Mouse (Mus musculus): ENCODE data around the gene Dennd5b. TPM values are rescaled to one million over a fixed set of nuclear protein-coding genes. Genes with fewer than 3 reads are reported as not detected.

The Dennd5b gene
- 94.7 and 99.5 TPM in 2 replicates for total RNA-seq (2014; rRNA removed)
- polyA plus RNA-seq (2012; rRNA removed), result 14.8 and 19.4 TPM in 2 replicates

- Histone ChIP-seq H3K27me3 (ENCODE audit: control insufficient read depth, insufficient read depth, low read length) (no peaks in the 10 kb centered on the region), H3K27ac (replicated peaks; ENCODE audit: insufficient read depth, low read depth, low read length) (peak within 1 kb of the TSS; percentile 100), H3K4me1 (ENCODE audit: control insufficient read depth, insufficient read depth, low read length) (peaks cover 10% of the 10 kb centered on the region; the same call in 1 of the 2 replicates), H3K36me3 (ENCODE audit: control insufficient read depth, insufficient read depth, low read length) (no peaks in the 10 kb centered on the region), H3K79me2 (ENCODE audit: control insufficient read depth, insufficient read depth, low read length) (peaks cover 13% of the 10 kb centered on the region; the same call in 1 of the 2 replicates), H3K4me3 (ENCODE audit: insufficient read depth, low read depth, low read length) (peak within 1 kb of the TSS; percentile 80), H3K9ac (ENCODE audit: low read depth, low read length) (peak within 1 kb of the TSS; percentile 99)
- DNase-seq (ENCODE audit: extremely low read depth, low read depth, low spot score), result peak; percentile 44
- WGBS, result under 1% methylated on average over 118 of the region's 124 CpGs
- TF ChIP-seq CTCF (IDR thresholded peaks at IDR 0.05; ENCODE audit: low read depth, low read length) (no peak), POLR2A (IDR thresholded peaks at IDR 0.05; ENCODE audit: extremely low read depth, insufficient read depth, low read length) (peak; percentile 58; the same call in 1 of the 2 replicates)
Measured at GRCm38 (mm10) chr6:149101076-149101942, at the start of gene Dennd5b. TSS of gene Dennd5b (minus strand) at chr6:149101680.

- peaks cover 62% of the 10 kb centered on the region for H3K36me3 ChIP-seq (ENCODE audit: control insufficient read depth, insufficient read depth, low read length)
- peak; percentile 83 for DNase-seq (ENCODE audit: extremely low read depth, low read depth, low spot score)
- H3K4me3 ChIP-seq (ENCODE audit: insufficient read depth, low read depth, low read length), result no peak overlapping the region
- no peaks in the 10 kb centered on the region for H3K27me3 ChIP-seq (ENCODE audit: control insufficient read depth, insufficient read depth, low read length)
- H3K9ac ChIP-seq (ENCODE audit: low read depth, low read length), result no peak overlapping the region
- H3K79me2 ChIP-seq (ENCODE audit: control insufficient read depth, insufficient read depth, low read length), result no peaks in the 10 kb centered on the region
- 49% methylated on average over 7 of the region's 7 CpGs for WGBS
- H3K27ac ChIP-seq (replicated peaks; ENCODE audit: insufficient read depth, low read depth, low read length), result peak overlapping the region; percentile 64
- peaks cover 30% of the 10 kb centered on the region for H3K4me1 ChIP-seq (ENCODE audit: control insufficient read depth, insufficient read depth, low read length)
- no peak for TF ChIP-seq POLR2A (IDR thresholded peaks at IDR 0.05; ENCODE audit: extremely low read depth, insufficient read depth, low read length)
- TF ChIP-seq CTCF (IDR thresholded peaks at IDR 0.05; ENCODE audit: low read depth, low read length), result no peak
Measured at GRCm38 (mm10) chr6:149148436-149149229, 47.2 kb upstream of the Dennd5b start.

GRCm38 (mm10) chr6:149145143-149145542 is 43.7 kb upstream of the Dennd5b start:
- DNase-seq (ENCODE audit: extremely low read depth, low read depth, low spot score), result peak; percentile 83
- Histone ChIP-seq H3K4me1 (ENCODE audit: control insufficient read depth, insufficient read depth, low read length) (peaks cover 26% of the 10 kb centered on the region), H3K79me2 (ENCODE audit: control insufficient read depth, insufficient read depth, low read length) (peaks cover 3% of the 10 kb centered on the region; the same call in 1 of the 2 replicates), H3K36me3 (ENCODE audit: control insufficient read depth, insufficient read depth, low read length) (peaks cover 50% of the 10 kb centered on the region), H3K9ac (ENCODE audit: low read depth, low read length) (peak overlapping the region; percentile 14; the same call in 1 of the 2 replicates), H3K27ac (replicated peaks; ENCODE audit: insufficient read depth, low read depth, low read length) (peak overlapping the region; percentile 78), H3K4me3 (ENCODE audit: insufficient read depth, low read depth, low read length) (no peak overlapping the region), H3K27me3 (ENCODE audit: control insufficient read depth, insufficient read depth, low read length) (no peaks in the 10 kb centered on the region)
- 41% methylated on average over 1 of the region's 1 CpGs for WGBS
- TF ChIP-seq POLR2A (IDR thresholded peaks at IDR 0.05; ENCODE audit: extremely low read depth, insufficient read depth, low read length), result no peak
- no peak for TF ChIP-seq CTCF (IDR thresholded peaks at IDR 0.05; ENCODE audit: low read depth, low read length)

- peak overlapping the region; percentile 63 for H3K4me3 ChIP-seq (ENCODE audit: insufficient read depth, low read depth, low read length)
- WGBS, result under 1% methylated on average over 36 of the region's 36 CpGs
- H3K9ac ChIP-seq (ENCODE audit: low read depth, low read length), result peak overlapping the region; percentile 88
- H3K4me1 ChIP-seq (ENCODE audit: control insufficient read depth, insufficient read depth, low read length), result peaks cover 34% of the 10 kb centered on the region
- no peaks in the 10 kb centered on the region for H3K27me3 ChIP-seq (ENCODE audit: control insufficient read depth, insufficient read depth, low read length)
- DNase-seq (ENCODE audit: extremely low read depth, low read depth, low spot score), result peak; percentile 97
- H3K27ac ChIP-seq (replicated peaks; ENCODE audit: insufficient read depth, low read depth, low read length), result peak overlapping the region; percentile 94
- H3K36me3 ChIP-seq (ENCODE audit: control insufficient read depth, insufficient read depth, low read length), result peaks cover 27% of the 10 kb centered on the region
- H3K79me2 ChIP-seq (ENCODE audit: control insufficient read depth, insufficient read depth, low read length), result peaks cover 3% of the 10 kb centered on the region; the same call in 1 of the 2 replicates
- TF ChIP-seq POLR2A (IDR thresholded peaks at IDR 0.05; ENCODE audit: extremely low read depth, insufficient read depth, low read length), result peak; percentile 53; the same call in 1 of the 2 replicates
- TF ChIP-seq CTCF (IDR thresholded peaks at IDR 0.05; ENCODE audit: low read depth, low read length), result no peak
Measured at GRCm38 (mm10) chr6:149141393-149142173, 40.1 kb upstream of the Dennd5b start.

GRCm38 (mm10) chr6:149139471-149139870 is 38.0 kb upstream of the Dennd5b start, which contains the start of gene Etfbkmt:
TSS of gene Etfbkmt (plus strand) at chr6:149139849.
- no peaks in the 10 kb centered on the region for H3K27me3 ChIP-seq (ENCODE audit: control insufficient read depth, insufficient read depth, low read length)
- peaks cover 8% of the 10 kb centered on the region for H3K36me3 ChIP-seq (ENCODE audit: control insufficient read depth, insufficient read depth, low read length)
- peaks cover 38% of the 10 kb centered on the region for H3K4me1 ChIP-seq (ENCODE audit: control insufficient read depth, insufficient read depth, low read length)
- 15% methylated on average over 1 of the region's 1 CpGs for WGBS
- peak; percentile 91 for DNase-seq (ENCODE audit: extremely low read depth, low read depth, low spot score)
- peak within 1 kb of the TSS; percentile 99 for H3K27ac ChIP-seq (replicated peaks; ENCODE audit: insufficient read depth, low read depth, low read length)
- TF ChIP-seq POLR2A (IDR thresholded peaks at IDR 0.05; ENCODE audit: extremely low read depth, insufficient read depth, low read length), result no peak
- no peak for TF ChIP-seq CTCF (IDR thresholded peaks at IDR 0.05; ENCODE audit: low read depth, low read length)
- H3K79me2 ChIP-seq (ENCODE audit: control insufficient read depth, insufficient read depth, low read length), result peaks cover 3% of the 10 kb centered on the region; the same call in 1 of the 2 replicates
- H3K4me3 ChIP-seq (ENCODE audit: insufficient read depth, low read depth, low read length), result peak within 1 kb of the TSS; percentile 63; the same call in 1 of the 2 replicates
- H3K9ac ChIP-seq (ENCODE audit: low read depth, low read length), result peak within 1 kb of the TSS; percentile 73
